Mouse (Mus musculus): ENCODE data around the gene 1110032A03Rik. TPM values are rescaled to one million over a fixed set of nuclear protein-coding genes. Genes with fewer than 3 reads are reported as not detected.

The 1110032A03Rik gene
- polyA plus RNA-seq, 1 experiment from 2014 or later, result 32.4 TPM

Other genes with a start within 250 kb of the 1110032A03Rik start
- 59.7 and 64.6 TPM in 2 replicates for gene Pts, start 246.8 kb downstream of the 1110032A03Rik start, polyA plus RNA-seq (2014; fragmentation: Nextera tagmentation; extraction: Ambion mirVana)
- 2.4 and 3.3 TPM in 2 replicates for gene Il18, start 220.7 kb downstream of the 1110032A03Rik start, polyA plus RNA-seq (2014; fragmentation: Nextera tagmentation; extraction: Ambion mirVana)
- 0.13 and 0.47 TPM in 2 replicates for gene Bco2, start 220.3 kb downstream of the 1110032A03Rik start, polyA plus RNA-seq (2014; fragmentation: Nextera tagmentation; extraction: Ambion mirVana)
- gene Tex12, start 214.2 kb downstream of the 1110032A03Rik start, polyA plus RNA-seq (2014; fragmentation: Nextera tagmentation; extraction: Ambion mirVana), result not detected in 2 replicates
- gene Sdhd, start 171.7 kb downstream of the 1110032A03Rik start, polyA plus RNA-seq (2014; fragmentation: Nextera tagmentation; extraction: Ambion mirVana), result 302 and 308 TPM in 2 replicates
- 301 and 326 TPM in 2 replicates for gene Timm8b, start 171.6 kb downstream of the 1110032A03Rik start, polyA plus RNA-seq (2014; fragmentation: Nextera tagmentation; extraction: Ambion mirVana)
- gene Pih1d2, start 158.2 kb downstream of the 1110032A03Rik start, polyA plus RNA-seq (2014; fragmentation: Nextera tagmentation; extraction: Ambion mirVana), result 3.1 and 5.3 TPM in 2 replicates
- 30.8 and 35.3 TPM in 2 replicates for gene Nkapd1, start 158.1 kb downstream of the 1110032A03Rik start, polyA plus RNA-seq (2014; fragmentation: Nextera tagmentation; extraction: Ambion mirVana)
- gene Dlat, start 115.7 kb downstream of the 1110032A03Rik start, polyA plus RNA-seq (2014; fragmentation: Nextera tagmentation; extraction: Ambion mirVana), result 61.2 and 65.6 TPM in 2 replicates
- 24.2 and 25.3 TPM in 2 replicates for gene Dixdc1, start 36.0 kb downstream of the 1110032A03Rik start, polyA plus RNA-seq (2014; fragmentation: Nextera tagmentation; extraction: Ambion mirVana)
- gene 2310030G06Rik, start 29.0 kb downstream of the 1110032A03Rik start, polyA plus RNA-seq (2014; fragmentation: Nextera tagmentation; extraction: Ambion mirVana), result 3.4 and 3.8 TPM in 2 replicates
- 17.4 and 23.2 TPM in 2 replicates for gene Cryab, start 24.2 kb downstream of the 1110032A03Rik start, polyA plus RNA-seq (2014; fragmentation: Nextera tagmentation; extraction: Ambion mirVana)
- gene Hspb2, start 23.2 kb downstream of the 1110032A03Rik start, polyA plus RNA-seq (2014; fragmentation: Nextera tagmentation; extraction: Ambion mirVana), result 3.0 and 4.4 TPM in 2 replicates
- gene Fdxacb1, start 7.3 kb downstream of the 1110032A03Rik start, polyA plus RNA-seq (2014; fragmentation: Nextera tagmentation; extraction: Ambion mirVana), result 14.1 and 14.3 TPM in 2 replicates
- gene Alg9, start 501 bp downstream of the 1110032A03Rik start, polyA plus RNA-seq (2014; fragmentation: Nextera tagmentation; extraction: Ambion mirVana), result 41.6 and 43.2 TPM in 2 replicates
- 126 and 136 TPM in 2 replicates for gene Ppp2r1b, start 69.8 kb upstream of the 1110032A03Rik start, polyA plus RNA-seq (2014; fragmentation: Nextera tagmentation; extraction: Ambion mirVana)
- gene Sik2, start 233.6 kb upstream of the 1110032A03Rik start, polyA plus RNA-seq (2014; fragmentation: Nextera tagmentation; extraction: Ambion mirVana), result 12.5 and 14.2 TPM in 2 replicates

All from embryonic facial prominence, embryonic 11.5 days (tissue).